Mouse (Mus musculus) midbrain, embryonic 16.5 days (tissue): ENCODE measurements around the gene Ccng1. TPM values are rescaled to one million over a fixed set of nuclear protein-coding genes. Genes with fewer than 3 reads are reported as not detected.

ENCODE experiments used
- ATAC-seq: fragments of 200-750 bp; cut with Nextera tagmentation; 2 replicates; pipeline ENCODE4 v1.8.0; 2017; ENCODE audit warnings: moderate TSS enrichment
- H3K27ac ChIP-seq: fragments of 300-500 bp; sonication (generic); 2 replicates; pipeline ENCODE4 v1.5.1; 2014; ENCODE audit warnings: mild to moderate bottlenecking, low read length, mixed read lengths
- H3K27me3 ChIP-seq: fragments of 300-500 bp; sonication (generic); 2 replicates; pipeline ENCODE4 v1.6.1; 2014; ENCODE audit warnings: low read depth, low read length, mixed read lengths; ENCODE audit not compliant: control insufficient read depth, insufficient read depth
- H3K36me3 ChIP-seq: fragments of 300-500 bp; sonication (generic); 2 replicates; pipeline ENCODE4 v1.6.1; 2014; ENCODE audit warnings: mild to moderate bottlenecking, low read length, moderate library complexity, mixed read lengths; ENCODE audit not compliant: control insufficient read depth, insufficient read depth
- H3K4me1 ChIP-seq: fragments of 300-500 bp; sonication (generic); 2 replicates; pipeline ENCODE4 v1.6.1; 2014; ENCODE audit warnings: mild to moderate bottlenecking, low read length, mixed read lengths; ENCODE audit not compliant: control insufficient read depth, insufficient read depth
- H3K4me2 ChIP-seq: fragments of 300-500 bp; sonication (generic); 2 replicates; pipeline ENCODE4 v1.6.1; 2014; ENCODE audit warnings: mild to moderate bottlenecking, low read length, mixed read lengths
- H3K4me3 ChIP-seq: fragments of 300-500 bp; sonication (generic); 2 replicates; pipeline ENCODE4 v1.5.1; 2014; ENCODE audit warnings: low read depth, mild to moderate bottlenecking, low read length, moderate library complexity, mixed read lengths
- H3K9ac ChIP-seq: fragments of 300-500 bp; sonication (generic); 2 replicates; pipeline ENCODE4 v1.6.1; 2014; ENCODE audit warnings: low read depth, low read length, mixed read lengths
- H3K9me3 ChIP-seq: fragments of 300-500 bp; sonication (generic); replicated peaks from 2 replicates; pipeline ENCODE4 v1.6.1; 2014; ENCODE audit warnings: mild to moderate bottlenecking, low read length, mixed read lengths; ENCODE audit not compliant: control insufficient read depth, poor library complexity, severe bottlenecking
- WGBS: fragments of 180-500 bp; shearing (Covaris S2); extraction: QIAGEN DNeasy Blood & Tissue Kit; methylation state at CpG from one replicate; pipeline ENCODE4 v1.1.7; 2014; 5-methylcytosine and 5-hydroxymethylcytosine counted together
- polyA plus RNA-seq: library from polyadenylated mRNA; unstranded; fragments of >200 nt; fragmentation: Nextera tagmentation; extraction: Ambion mirVana; gene quantifications from 2 replicates; pipeline ENCODE4 v1.2.1, GENCODE M21; 2015

Gene Ccng1
- polyA plus RNA-seq, 1 experiment from 2014 or later = 39.8 TPM

- Histone ChIP-seq H3K36me3 (no peaks in the 10 kb centered on the region), H3K9me3 (no peaks in the 10 kb centered on the region), H3K4me2 (no peak overlapping the region), H3K4me3 (no peak overlapping the region), H3K27me3 (no peaks in the 10 kb centered on the region), H3K9ac (no peak overlapping the region), H3K27ac (no peak overlapping the region), H3K4me1 (no peaks in the 10 kb centered on the region)
- ATAC-seq = no peak
- 41% methylated on average over 2 of the region's 2 CpGs for WGBS
These were observed 8.3 kb upstream of the Ccng1 start for GRCm38 (mm10) chr11:40763395-40763794.

- Histone ChIP-seq H3K4me1 (no peaks in the 10 kb centered on the region), H3K4me2 (no peak overlapping the region), H3K9ac (no peak overlapping the region), H3K4me3 (no peak overlapping the region), H3K27me3 (no peaks in the 10 kb centered on the region), H3K27ac (no peak overlapping the region), H3K9me3 (no peaks in the 10 kb centered on the region), H3K36me3 (no peaks in the 10 kb centered on the region)
- 84% methylated on average over 8 of the region's 8 CpGs for WGBS
- ATAC-seq = no peak
These were observed 4.8 kb upstream of the Ccng1 start for GRCm38 (mm10) chr11:40759896-40760295.

- Histone ChIP-seq H3K9me3 (no peaks in the 10 kb centered on the region), H3K36me3 (no peaks in the 10 kb centered on the region), H3K4me1 (peaks cover 11% of the 10 kb centered on the region; the same call in 1 of the 2 replicates), H3K27ac (no peak overlapping the region), H3K9ac (no peak overlapping the region), H3K27me3 (no peaks in the 10 kb centered on the region), H3K4me2 (peak overlapping the region; percentile 89), H3K4me3 (no peak overlapping the region)
- WGBS = 86% methylated on average over 8 of the region's 8 CpGs
- ATAC-seq = no peak
These were observed 857 bp upstream of the Ccng1 start for GRCm38 (mm10) chr11:40755968-40756367.

GRCm38 (mm10) chr11:40754664-40755107 lies 425 bp downstream of the Ccng1 start:
- H3K36me3 ChIP-seq = no peaks in the 10 kb centered on the region
- H3K4me3 ChIP-seq = peak overlapping the region; percentile 89
- peak overlapping the region; percentile 89 for H3K9ac ChIP-seq
- WGBS = 2% methylated on average over 19 of the region's 19 CpGs
- H3K4me1 ChIP-seq = peaks cover 11% of the 10 kb centered on the region; the same call in 1 of the 2 replicates
- H3K27ac ChIP-seq = peak overlapping the region; percentile 61
- no peaks in the 10 kb centered on the region for H3K27me3 ChIP-seq
- ATAC-seq = no peak; the same call in none of the 2 replicates
- H3K9me3 ChIP-seq = no peaks in the 10 kb centered on the region
- peak overlapping the region; percentile 89 for H3K4me2 ChIP-seq

- H3K4me1 ChIP-seq = peaks cover 11% of the 10 kb centered on the region; the same call in 1 of the 2 replicates
- WGBS = 76% methylated on average over 6 of the region's 6 CpGs
- no peaks in the 10 kb centered on the region for H3K9me3 ChIP-seq
- H3K36me3 ChIP-seq = no peaks in the 10 kb centered on the region
- H3K4me2 ChIP-seq = no peak overlapping the region; the same call in 1 of the 2 replicates
- no peak overlapping the region for H3K27ac ChIP-seq
- H3K27me3 ChIP-seq = no peaks in the 10 kb centered on the region
- H3K4me3 ChIP-seq = no peak overlapping the region
- H3K9ac ChIP-seq = no peak overlapping the region
- no peak for ATAC-seq
These were observed 1.3 kb downstream of the Ccng1 start for GRCm38 (mm10) chr11:40753836-40754235.

- no peak for ATAC-seq
- H3K27ac ChIP-seq = no peak overlapping the region
- no peaks in the 10 kb centered on the region for H3K27me3 ChIP-seq
- H3K4me1 ChIP-seq = no peaks in the 10 kb centered on the region
- H3K4me3 ChIP-seq = no peak overlapping the region
- no peaks in the 10 kb centered on the region for H3K9me3 ChIP-seq
- WGBS = 70% methylated on average over 2 of the region's 2 CpGs
- H3K36me3 ChIP-seq = no peaks in the 10 kb centered on the region; the same call in 1 of the 2 replicates
- no peak overlapping the region for H3K9ac ChIP-seq
- H3K4me2 ChIP-seq = no peak overlapping the region
These were observed 7.4 kb downstream of the Ccng1 start for GRCm38 (mm10) chr11:40747716-40748115.

GRCm38 (mm10) chr11:40746361-40746760 lies 8.8 kb downstream of the Ccng1 start:
- Histone ChIP-seq H3K4me1 (no peaks in the 10 kb centered on the region), H3K9me3 (no peaks in the 10 kb centered on the region), H3K27me3 (no peaks in the 10 kb centered on the region), H3K4me2 (no peak overlapping the region), H3K9ac (no peak overlapping the region), H3K36me3 (peaks cover 3% of the 10 kb centered on the region; the same call in 1 of the 2 replicates), H3K27ac (no peak overlapping the region), H3K4me3 (no peak overlapping the region)
- no peak for ATAC-seq
- 94% methylated on average over 12 of the region's 12 CpGs for WGBS

GRCm38 (mm10) chr11:40744348-40744747 lies 10.8 kb downstream of the Ccng1 start:
- ATAC-seq = no peak
- H3K36me3 ChIP-seq = peaks cover 6% of the 10 kb centered on the region; the same call in 1 of the 2 replicates
- H3K27ac ChIP-seq = no peak overlapping the region
- no peaks in the 10 kb centered on the region for H3K9me3 ChIP-seq
- WGBS = 89% methylated on average over 3 of the region's 3 CpGs
- no peaks in the 10 kb centered on the region for H3K4me1 ChIP-seq
- H3K4me2 ChIP-seq = no peak overlapping the region
- H3K4me3 ChIP-seq = no peak overlapping the region
- H3K27me3 ChIP-seq = no peaks in the 10 kb centered on the region
- H3K9ac ChIP-seq = no peak overlapping the region

- Histone ChIP-seq H3K9me3 (no peaks in the 10 kb centered on the region), H3K36me3 (peaks cover 12% of the 10 kb centered on the region; the same call in 1 of the 2 replicates), H3K27me3 (no peaks in the 10 kb centered on the region), H3K4me3 (no peak overlapping the region), H3K9ac (no peak overlapping the region), H3K4me2 (no peak overlapping the region), H3K4me1 (no peaks in the 10 kb centered on the region), H3K27ac (no peak overlapping the region)
- ATAC-seq = no peak
- WGBS = 95% methylated on average over 12 of the region's 12 CpGs
These were observed 13.4 kb downstream of the Ccng1 start for GRCm38 (mm10) chr11:40741605-40742262.
